ENCODE assay signal across 32 mouse cellular contexts in genomic region chr10:113902744-113903143, GRCm38 (mm10).
"Had no signal": no experiment of that assay in that cellular context is flagged by ENCODE, and none has a peak within 500 bp of the region (broad histone marks: within the 10 kb centered on the region; RNA-seq: fewer than 3 reads in every experiment).

No protein-coding gene starts in this region.

- H3K27ac ChIP-seq: limb, embryonic 10.5 days; limb, embryonic 12.5 days; limb, embryonic 13.5 days; limb, embryonic 15.5 days; liver, embryonic 12.5 days; liver, embryonic 13.5 days; liver, embryonic 14.5 days; liver, embryonic 15.5 days; lung, embryonic 15.5 days; macrophage; midbrain, embryonic 10.5 days; midbrain, embryonic 12.5 days; midbrain, embryonic 13.5 days; midbrain, embryonic 15.5 days; neural tube, embryonic 12.5 days had no signal

- DNase-seq: left cerebral cortex, postnatal 4 days; liver; liver, embryonic 13.5 days; liver, postnatal 0 days; lung, adult 18-20 months; lung, adult 2 months; lung, embryonic 14.5 days; lung, postnatal 10 days; lung, postnatal 14 days; lung, postnatal 36 days; lung, postnatal 4 days; midbrain, embryonic 14.5 days had no signal

- H3K36me3 ChIP-seq: limb, embryonic 10.5 days; limb, embryonic 12.5 days; limb, embryonic 13.5 days; limb, embryonic 15.5 days; liver, embryonic 12.5 days; liver, embryonic 13.5 days; liver, embryonic 15.5 days; lung, embryonic 15.5 days; midbrain, embryonic 10.5 days; midbrain, embryonic 12.5 days; midbrain, embryonic 13.5 days; midbrain, embryonic 15.5 days; neural tube, embryonic 12.5 days had no signal

- H3K4me3 ChIP-seq: limb, embryonic 10.5 days; limb, embryonic 12.5 days; limb, embryonic 13.5 days; limb, embryonic 15.5 days; liver, embryonic 12.5 days; liver, embryonic 13.5 days; liver, embryonic 15.5 days; lung, embryonic 15.5 days; megakaryocyte, embryonic 14.5 days; midbrain, embryonic 10.5 days; midbrain, embryonic 12.5 days; midbrain, embryonic 13.5 days; midbrain, embryonic 15.5 days; myocyte; neural tube, embryonic 12.5 days had no signal

- H3K4me2 ChIP-seq: limb, embryonic 12.5 days; limb, embryonic 13.5 days; limb, embryonic 15.5 days; liver, embryonic 11.5 days; liver, embryonic 12.5 days; liver, embryonic 13.5 days; liver, embryonic 15.5 days; lung, embryonic 14.5 days; lung, embryonic 15.5 days; midbrain, embryonic 11.5 days; midbrain, embryonic 12.5 days; midbrain, embryonic 13.5 days; midbrain, embryonic 15.5 days; neural tube, embryonic 12.5 days had no signal

- H3K27me3 ChIP-seq: limb, embryonic 12.5 days; limb, embryonic 13.5 days; limb, embryonic 15.5 days; liver, embryonic 12.5 days; liver, embryonic 13.5 days; liver, embryonic 15.5 days; lung, embryonic 15.5 days; megakaryocyte, embryonic 14.5 days; midbrain, embryonic 12.5 days; midbrain, embryonic 13.5 days; midbrain, embryonic 15.5 days; neural tube, embryonic 12.5 days had no signal

- H3K9me3 ChIP-seq: limb, embryonic 10.5 days; limb, embryonic 12.5 days; limb, embryonic 13.5 days; limb, embryonic 15.5 days; liver, embryonic 12.5 days; liver, embryonic 13.5 days; lung, embryonic 15.5 days; midbrain, embryonic 10.5 days; midbrain, embryonic 12.5 days; midbrain, embryonic 13.5 days; midbrain, embryonic 15.5 days; neural tube, embryonic 12.5 days had no signal

- H3K9ac ChIP-seq: limb, embryonic 12.5 days; limb, embryonic 13.5 days; limb, embryonic 15.5 days; liver, embryonic 12.5 days; liver, embryonic 13.5 days; liver, embryonic 14.5 days; liver, embryonic 15.5 days; liver, postnatal 0 days; lung, embryonic 14.5 days; lung, embryonic 15.5 days; midbrain, embryonic 12.5 days; midbrain, embryonic 13.5 days; midbrain, embryonic 15.5 days; neural tube, embryonic 12.5 days had no signal

- ATAC-seq: liver, embryonic 12.5 days; liver, postnatal 0 days; lung, postnatal 0 days; midbrain, embryonic 13.5 days; midbrain, embryonic 15.5 days; midbrain, embryonic 16.5 days had no signal

- H3K4me1 ChIP-seq: limb, embryonic 10.5 days; limb, embryonic 12.5 days; limb, embryonic 13.5 days; limb, embryonic 15.5 days; liver, embryonic 12.5 days; liver, embryonic 13.5 days; liver, embryonic 15.5 days; lung, embryonic 15.5 days; megakaryocyte, embryonic 14.5 days; midbrain, embryonic 10.5 days; midbrain, embryonic 12.5 days; midbrain, embryonic 13.5 days; midbrain, embryonic 15.5 days; neural tube, embryonic 12.5 days had no signal
